Mouse (Mus musculus) liver, embryonic 14.5 days (tissue): ENCODE data around the gene Trim71. TPM values are rescaled to one million over a fixed set of nuclear protein-coding genes. Genes with fewer than 3 reads are reported as not detected.
"Not testable (repeated sequence)": the region's sequence is repeated elsewhere in the genome, so short reads cannot be mapped to it uniquely, and the experiment has no call there.

ENCODE experiments used
- ATAC-seq: fragments of 200-750 bp; cut with Nextera tagmentation; 2 replicates; pipeline ENCODE4 v1.8.0; 2017; ENCODE audit warnings: moderate number of reproducible peaks, mild to moderate bottlenecking, moderate library complexity; ENCODE audit not compliant: insufficient read depth
- DNase-seq, 3 experiments: peaks; one replicate each; pipeline ENCODE4 v3.0.0-alpha.2; 2012 to 2013; ENCODE audit warnings: low read depth in 3 of 3, low spot score in 3 of 3
- H3K27ac ChIP-seq: fragments of 300-500 bp; sonication (generic); 2 replicates; pipeline ENCODE4 v1.5.1; 2014; ENCODE audit warnings: moderate library complexity, mild to moderate bottlenecking, control low read depth, inconsistent platforms
- H3K27me3 ChIP-seq: fragments of 300-500 bp; sonication (generic); 2 replicates; pipeline ENCODE4 v1.6.1; 2014; ENCODE audit warnings: mild to moderate bottlenecking, low read length, moderate library complexity; ENCODE audit not compliant: control insufficient read depth, insufficient read depth
- H3K36me3 ChIP-seq: fragments of 300-500 bp; sonication (generic); replicated peaks from 2 replicates; pipeline ENCODE4 v1.6.1; 2014; ENCODE audit warnings: low read depth; ENCODE audit not compliant: control insufficient read depth, insufficient read depth
- H3K4me1 ChIP-seq, 2 experiments: fragments of 200-500 bp in 1 of 2; fragments of 300-500 bp in 1 of 2; sonication (generic) in 1 of 2; replicated peaks; 2 replicates each; pipeline ENCODE4 v1.6.1; 2012 to 2014; ENCODE audit warnings: antibody characterized with exemption in 1 of 2, inconsistent platforms in 1 of 2, low read length in 1 of 2; ENCODE audit not compliant: control insufficient read depth in 2 of 2, insufficient read depth in 2 of 2
- H3K4me2 ChIP-seq: fragments of 300-500 bp; sonication (generic); 2 replicates; pipeline ENCODE4 v1.6.1; 2014; ENCODE audit warnings: low read depth, mild to moderate bottlenecking, control low read depth, moderate library complexity
- H3K4me3 ChIP-seq, 2 experiments: fragments of 200-500 bp in 1 of 2; fragments of 300-500 bp in 1 of 2; sonication (generic) in 1 of 2; 2 replicates each; pipeline ENCODE4 v1.5.1; 2012 to 2014; ENCODE audit warnings: low read depth in 2 of 2, low read length in 2 of 2, mild to moderate bottlenecking in 2 of 2, control low read depth in 1 of 2, inconsistent platforms in 1 of 2, moderate library complexity in 1 of 2; ENCODE audit not compliant: insufficient read depth in 1 of 2
- H3K9ac ChIP-seq: fragments of 300-500 bp; sonication (generic); replicated peaks from 2 replicates; pipeline ENCODE4 v1.6.1; 2014; ENCODE audit warnings: mild to moderate bottlenecking, control low read depth, moderate library complexity
- H3K9me3 ChIP-seq: fragments of 300-500 bp; sonication (generic); 2 replicates; pipeline ENCODE4 v1.6.1; 2016; ENCODE audit warnings: low read length, mixed read lengths; ENCODE audit not compliant: control insufficient read depth
- CTCF ChIP-seq: IDR thresholded peaks from 2 replicates; pipeline ENCODE4 v1.5.1; 2016; ENCODE audit warnings: antibody characterized with exemption, low read depth, control low read depth
- EP300 ChIP-seq: IDR thresholded peaks from 2 replicates; pipeline ENCODE4 v1.6.1; 2016; ENCODE audit warnings: antibody characterized with exemption, low read depth
- WGBS: fragments of 180-500 bp; shearing (Covaris S2); extraction: QIAGEN DNeasy Blood & Tissue Kit; methylation state at CpG from one replicate; pipeline ENCODE4 v1.1.7; 2014; ENCODE audit not compliant: insufficient replicate concordance; 5-methylcytosine and 5-hydroxymethylcytosine counted together
- polyA plus RNA-seq, 2 experiments: library from polyadenylated mRNA; depleted of rRNA in 1 of 2; stranded (reverse) in 1 of 2; unstranded in 1 of 2; fragments of >200 nt; fragmentation: Nextera tagmentation in 1 of 2; extraction: Ambion mirVana in 1 of 2; gene quantifications; 2 replicates each; pipeline versions ENCODE4 v1.2.1 to v1.2.3; 2012 to 2014

The Trim71 gene
- polyA plus RNA-seq, 2 experiments: 0.62 to 0.74 TPM

GRCm38 (mm10) chr9:114522041-114522440, 42.1 kb downstream of the Trim71 start:
- peaks cover 0 to 7% of the 10 kb centered on the region in 2 experiments; a peak in 1 of 4 replicates for H3K4me1 ChIP-seq
- ATAC-seq: no peak
- no peak for TF ChIP-seq EP300
- TF ChIP-seq CTCF: peak; percentile 38; the same call in 1 of the 2 replicates
- no peak overlapping the region for H3K27ac ChIP-seq
- no peak overlapping the region for H3K4me2 ChIP-seq
- no peak for DNase-seq
- no peaks in the 10 kb centered on the region for H3K36me3 ChIP-seq
- H3K27me3 ChIP-seq: no peaks in the 10 kb centered on the region
- no peak overlapping the region for H3K9ac ChIP-seq
- 33% methylated on average over 5 of the region's 5 CpGs for WGBS
- no peak overlapping the region for H3K4me3 ChIP-seq
- no peaks in the 10 kb centered on the region for H3K9me3 ChIP-seq

- H3K4me1 ChIP-seq, H3K36me3 ChIP-seq, H3K9ac ChIP-seq, DNase-seq, H3K4me2 ChIP-seq, H3K9me3 ChIP-seq, ATAC-seq, H3K27me3 ChIP-seq, H3K4me3 ChIP-seq, H3K27ac ChIP-seq: not testable (repeated sequence)
- 54% methylated on average over 4 of the region's 4 CpGs for WGBS
Observed at GRCm38 (mm10) chr9:114520529-114520928, 43.6 kb downstream of the Trim71 start.

GRCm38 (mm10) chr9:114518812-114519477, 45.2 kb downstream of the Trim71 start:
- ATAC-seq (no peak), DNase-seq (no peak)
- H3K27me3 ChIP-seq: no peaks in the 10 kb centered on the region
- 52% methylated on average over 9 of the region's 9 CpGs for WGBS
- H3K36me3 ChIP-seq: no peaks in the 10 kb centered on the region
- H3K9me3 ChIP-seq: no peaks in the 10 kb centered on the region
- H3K4me1 ChIP-seq: 0 out of 4 replicates have a peak, but pooled peaks cover 0 to 2% of the 10 kb centered on the region in 2 experiments
- H3K4me3 ChIP-seq: no peak overlapping the region
- no peak overlapping the region for H3K9ac ChIP-seq
- no peak overlapping the region for H3K27ac ChIP-seq
- no peak overlapping the region for H3K4me2 ChIP-seq
- no peak for TF ChIP-seq EP300
- peak; percentile 47 for TF ChIP-seq CTCF

GRCm38 (mm10) chr9:114517924-114518497, 46.2 kb downstream of the Trim71 start:
- H3K9me3 ChIP-seq: peaks cover 1% of the 10 kb centered on the region; the same call in 1 of the 2 replicates
- DNase-seq (no peak), ATAC-seq (no peak)
- no peak overlapping the region for H3K4me2 ChIP-seq
- 58% methylated on average over 13 of the region's 13 CpGs for WGBS
- H3K4me1 ChIP-seq: 0 out of 4 replicates have a peak, but pooled peaks cover 0 to 2% of the 10 kb centered on the region in 2 experiments
- H3K27ac ChIP-seq: no peak overlapping the region
- no peak overlapping the region for H3K4me3 ChIP-seq
- H3K27me3 ChIP-seq: no peaks in the 10 kb centered on the region
- TF ChIP-seq EP300 (no peak), CTCF (no peak)
- peaks cover under 1% of the 10 kb centered on the region; the same call in 1 of the 2 replicates for H3K36me3 ChIP-seq
- H3K9ac ChIP-seq: no peak overlapping the region

- no peak for TF ChIP-seq CTCF
- TF ChIP-seq EP300: no peak
- Histone ChIP-seq H3K4me2 (no peak within 1 kb of the TSS), H3K4me1 (no peaks in the 10 kb centered on the region), H3K27me3 (no peaks in the 10 kb centered on the region), H3K4me3 (no peak within 1 kb of the TSS), H3K9me3 (peaks cover 2% of the 10 kb centered on the region; the same call in 1 of the 2 replicates), H3K27ac (no peak within 1 kb of the TSS), H3K36me3 (peaks cover 3% of the 10 kb centered on the region; the same call in 1 of the 2 replicates), H3K9ac (no peak within 1 kb of the TSS)
- no peak for DNase-seq
- ATAC-seq: no peak
- 60% methylated on average over 11 of the region's 11 CpGs for WGBS
Observed at GRCm38 (mm10) chr9:114515364-114515763, 48.8 kb downstream of the Trim71 start, which contains the start of gene C130032M10Rik. Gene C130032M10Rik (plus strand): TSS chr9:114515697.
